Mouse (Mus musculus) layer of hippocampus, adult 11-12 months (tissue): ENCODE results near the gene Mysm1.

Experiments
- DNase-seq: peaks from one replicate; pipeline ENCODE4 v3.0.0; 2022; ENCODE audit warnings: low spot score

Mysm1 gene

GRCm38 (mm10) chr4:94952773-94953172 is 26.1 kb downstream of the Mysm1 start:
- DNase-seq, result no peak

- DNase-seq, result no peak
These were observed 37.6 kb downstream of the Mysm1 start for GRCm38 (mm10) chr4:94941221-94941855.

- no peak for DNase-seq
These were observed 50.2 kb downstream of the Mysm1 start, which contains the start of gene Eqtn for GRCm38 (mm10) chr4:94928743-94929142. TSS of gene Eqtn (minus strand) at chr4:94928843.

GRCm38 (mm10) chr4:94901780-94902179 is 77.1 kb downstream of the Mysm1 start:
- no peak for DNase-seq

- no peak for DNase-seq
These were observed 78.2 kb downstream of the Mysm1 start for GRCm38 (mm10) chr4:94900744-94901143.
